16 mouse cellular contexts compared by ENCODE assay signal in genomic region chr11:90128865-90129415, GRCm38 (mm10). TPM values are rescaled to one million over a fixed set of nuclear protein-coding genes. Genes with fewer than 3 reads are reported as not detected.
DNase-seq lines count a peak whose midpoint lies in the region; TF ChIP-seq lines count a peak whose summit lies in the region.
"Had no signal": no experiment of that assay in that cellular context is flagged by ENCODE, and none has a peak within 500 bp of the region (broad histone marks: within the 10 kb centered on the region; RNA-seq: fewer than 3 reads in every experiment).

No protein-coding gene starts in this region.

- no peak for DNase-seq in gastrocnemius, adult 2 months
- no peak for DNase-seq in gastrocnemius, adult 8-10 months (ENCODE audit: low spot score in 2 of 2)
- DNase-seq in kidney, adult 18-20 months = peak; percentile 9
- DNase-seq in kidney, adult 11 months = no peak
- peak; percentile 35 for DNase-seq in lung, postnatal 10 days
- DNase-seq in lung, postnatal 14 days = no peak
- DNase-seq in skeletal muscle tissue, adult 2 months (ENCODE audit: low read depth, low spot score) = peak; percentile 63
- no peak for DNase-seq in right cerebral cortex, adult 2 months (ENCODE audit: low spot score in 2 of 2)
- DNase-seq: cerebellum, postnatal 10 days; gastrocnemius, postnatal 14 days; layer of hippocampus, adult 9-11 months; thymus, postnatal 25 days had no signal

- no peak overlapping the region for H3K4me3 ChIP-seq in gastrocnemius, adult 2 months
- H3K4me3 ChIP-seq: limb, embryonic 12.5 days; neural tube, embryonic 12.5 days had no signal

- intact Hi-C loops in gastrocnemius, adult 2 months (cut with DNase I) = no loop called here

- TF ChIP-seq CTCF in gastrocnemius, adult 2 months (IDR thresholded peaks at IDR 0.05) = no peak

- H3K27ac ChIP-seq in gastrocnemius, adult 2 months = peak overlapping the region; percentile 75
- H3K27ac ChIP-seq: kidney, postnatal 0 days; liver, embryonic 14.5 days; neural tube, embryonic 12.5 days had no signal

RNA-seq across cellular contexts. Expression of gene Gm45716, which starts 58.5 kb away (rescaled TPM):
- 1 to 10 TPM; 1.2 to 2.7 TPM for total RNA-seq in gastrocnemius, adult 2 months (2021)
- total RNA-seq in gastrocnemius, adult 8-10 months (2022) = 1 to 10 TPM; 1.7 to 3.3 (median 2.4) TPM

Comparison
In these comparisons a context has a peak if more than half of its experiments do, and no peak if none do; other contexts are left out.
1. DNase-seq: peak in kidney, adult 18-20 months (single experiment), lung, postnatal 10 days (single experiment) and skeletal muscle tissue, adult 2 months (single experiment); none in gastrocnemius, adult 2 months (single experiment), gastrocnemius, adult 8-10 months (0 of 2), kidney, adult 11 months (single experiment), lung, postnatal 14 days (single experiment) and right cerebral cortex, adult 2 months (0 of 2).